Mouse (Mus musculus) ES-E14 (cell line): ENCODE data around the gene Ncor1.

Experiments
- CHD2 ChIP-seq: IDR thresholded peaks from 2 replicates; pipeline ENCODE4 v1.6.1; 2014; ENCODE audit warnings: mild to moderate bottlenecking, low read depth, low read length, inconsistent platforms
- HCFC1 ChIP-seq: IDR thresholded peaks from 2 replicates; pipeline ENCODE4 v1.6.1; 2012; ENCODE audit warnings: low read length, inconsistent platforms, borderline replicate concordance; ENCODE audit not compliant: insufficient read depth
- MAFK ChIP-seq: IDR thresholded peaks from 2 replicates; pipeline ENCODE4 v1.6.1; 2014; ENCODE audit warnings: mild to moderate bottlenecking, low read depth, low read length, inconsistent platforms; ENCODE audit not compliant: insufficient read depth
- ZC3H11A ChIP-seq: IDR thresholded peaks from 2 replicates; pipeline ENCODE4 v1.6.1; 2012; ENCODE audit warnings: low read depth, mild to moderate bottlenecking, inconsistent platforms, low read length, borderline replicate concordance
- ZNF384 ChIP-seq: IDR thresholded peaks from 2 replicates; pipeline ENCODE4 v1.6.1; 2012; ENCODE audit warnings: low read depth, low read length, inconsistent platforms

DNA sequence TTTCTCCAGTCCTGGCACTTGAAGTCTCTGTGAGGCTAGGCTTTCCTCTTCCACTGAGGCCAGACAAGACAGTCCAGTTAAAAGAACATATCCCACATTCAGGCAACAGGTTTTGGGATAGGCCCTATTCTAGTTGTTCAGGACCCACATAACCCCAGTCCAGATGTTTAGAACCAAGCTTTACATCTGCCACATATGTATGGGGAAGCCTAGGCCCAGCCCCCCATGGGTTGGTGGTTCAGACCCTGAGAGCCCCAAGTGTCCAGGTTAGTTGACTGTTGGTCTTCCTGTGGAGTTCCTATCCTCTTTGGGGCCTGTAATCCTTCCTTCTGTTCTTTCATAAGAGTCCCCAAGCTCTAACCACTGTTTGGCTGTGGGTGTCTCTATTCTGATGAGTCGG lies 170.6 kb downstream of the Ncor1 start:
- TF ChIP-seq MAFK (no peak), HCFC1 (no peak), CHD2 (no peak), ZNF384 (no peak), ZC3H11A (no peak)
